Mouse (Mus musculus): ENCODE data around the gene Cd320.
"Not testable (repeated sequence)": the region's sequence is repeated elsewhere in the genome, so short reads cannot be mapped to it uniquely, and the experiment has no call there.

The Cd320 gene

DNA sequence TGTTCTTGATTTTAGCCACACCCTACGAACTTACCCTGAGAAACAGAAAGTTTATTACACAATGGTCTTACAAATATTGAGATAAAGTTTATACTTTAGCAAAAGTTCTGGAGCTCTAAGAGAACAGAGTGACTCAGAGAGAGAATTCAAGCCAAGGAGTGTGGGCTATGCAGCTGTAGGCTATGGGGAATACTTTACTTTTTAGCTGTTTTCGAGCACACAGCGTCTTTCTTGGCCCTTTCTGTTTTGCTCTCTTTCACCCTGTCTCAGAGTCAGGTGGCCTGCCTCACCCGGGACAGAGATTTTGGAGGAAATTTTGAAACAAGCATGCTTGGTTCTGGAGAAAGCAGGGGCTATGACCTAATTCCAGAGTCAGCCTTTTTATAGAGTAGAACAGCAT, 55.3 kb downstream of the Cd320 start:
- DNase-seq (ENCODE audit: low spot score in 2 of 2) = not testable (repeated sequence)
